Mouse (Mus musculus): ENCODE measurements around the gene Ddrgk1. TPM values are rescaled to one million over a fixed set of nuclear protein-coding genes. Genes with fewer than 3 reads are reported as not detected.

Ddrgk1 gene
- polyA plus RNA-seq, 1 experiment, result 20.4 TPM

DNA sequence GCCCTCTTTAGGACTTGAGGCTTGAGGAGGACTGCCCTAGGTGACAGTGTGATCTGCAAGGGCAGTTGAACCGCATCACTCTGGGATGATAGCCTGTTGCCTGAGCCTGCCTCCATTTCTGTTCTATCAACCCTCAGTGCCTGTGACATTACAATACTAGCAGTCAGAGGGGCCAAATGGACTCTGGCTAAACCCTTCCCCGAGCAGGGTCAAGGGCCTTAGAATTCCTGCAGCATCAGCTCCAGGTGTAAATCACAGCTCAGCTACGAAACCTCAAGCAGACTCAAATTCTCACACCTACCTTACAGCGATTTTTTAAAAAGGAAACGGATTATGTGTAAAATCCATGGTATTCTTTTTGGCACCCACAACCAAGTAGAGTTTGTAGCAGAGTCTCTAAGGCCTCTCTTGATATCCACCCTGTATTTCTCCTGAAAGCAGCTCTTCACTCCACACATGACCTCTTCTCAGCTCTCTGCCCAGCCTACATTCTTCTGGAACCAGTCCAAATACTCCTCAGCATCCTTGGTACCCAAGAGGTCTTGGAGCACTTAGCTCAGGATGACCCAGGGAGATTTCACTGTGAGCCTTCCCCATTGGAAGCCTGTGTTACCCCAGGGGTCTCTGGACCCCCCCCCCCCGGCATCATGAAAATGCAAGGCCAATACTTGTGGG, 23.0 kb downstream of the Ddrgk1 start:
- TF ChIP-seq GATA1 (IDR thresholded peaks at IDR 0.05; ENCODE audit: low read length) (no peak), TAL1 (IDR thresholded peaks at IDR 0.05; ENCODE audit: low read length) (no peak)

DNA sequence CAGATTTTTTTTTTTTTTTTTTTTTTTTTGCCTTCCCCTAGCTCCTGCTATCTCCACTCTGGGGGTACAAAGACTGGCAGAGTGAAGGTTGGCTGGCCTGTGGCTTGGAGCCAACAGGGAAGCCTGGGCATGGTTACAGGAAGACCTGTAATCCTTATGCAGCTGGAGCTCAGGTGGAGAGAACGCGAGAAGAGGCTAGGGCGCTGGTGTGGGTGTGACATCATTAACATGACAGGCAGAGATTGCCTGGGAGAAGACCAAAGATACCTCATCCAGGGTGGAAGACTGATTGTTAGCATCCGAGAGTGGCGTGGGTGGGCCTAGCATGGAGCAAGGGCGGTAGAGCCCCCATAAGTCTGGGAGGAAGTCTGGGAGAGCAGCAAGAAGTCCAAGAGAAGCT, 25.2 kb downstream of the Ddrgk1 start:
- Histone ChIP-seq H3K9me3 (ENCODE audit: control insufficient read depth, low read length) (peaks cover 13% of the 10 kb centered on the region; the same call in 1 of the 2 replicates), H3K36me3 (ENCODE audit: control insufficient read depth) (peaks cover 2% of the 10 kb centered on the region), H3K4me3 (replicated peaks) (no peak overlapping the region), H3K4me1 (ENCODE audit: control insufficient read depth) (peaks cover 37% of the 10 kb centered on the region), H3K27me3 (ENCODE audit: control insufficient read depth) (peaks cover 78% of the 10 kb centered on the region)
- no peak for TF ChIP-seq GATA1 (IDR thresholded peaks at IDR 0.05; ENCODE audit: low read length)

More for the DNA sequence above, 23.0 kb downstream of the Ddrgk1 start:
- no peaks in the 10 kb centered on the region for H3K36me3 ChIP-seq (ENCODE audit: control insufficient read depth)
- H3K4me1 ChIP-seq (ENCODE audit: control insufficient read depth), result peaks cover 17% of the 10 kb centered on the region
- H3K9me3 ChIP-seq (ENCODE audit: control insufficient read depth, low read length), result no peaks in the 10 kb centered on the region
- H3K27me3 ChIP-seq (ENCODE audit: control insufficient read depth), result peaks cover 56% of the 10 kb centered on the region
- no peak overlapping the region for H3K4me3 ChIP-seq (replicated peaks)

GRCm38 (mm10) chr2:130638101-130638611, 26.3 kb downstream of the Ddrgk1 start:
- TF ChIP-seq TAL1 (IDR thresholded peaks at IDR 0.05; ENCODE audit: low read length) (no peak), GATA1 (IDR thresholded peaks at IDR 0.05; ENCODE audit: low read length) (no peak)
- Histone ChIP-seq H3K27me3 (ENCODE audit: control insufficient read depth) (peaks cover 90% of the 10 kb centered on the region), H3K36me3 (ENCODE audit: control insufficient read depth) (peaks cover 2% of the 10 kb centered on the region), H3K4me1 (ENCODE audit: control insufficient read depth) (peaks cover 37% of the 10 kb centered on the region), H3K4me3 (replicated peaks) (no peak overlapping the region), H3K9me3 (ENCODE audit: control insufficient read depth, low read length) (peaks cover 16% of the 10 kb centered on the region; the same call in 1 of the 2 replicates)

GRCm38 (mm10) chr2:130635847-130636246, 28.6 kb downstream of the Ddrgk1 start:
- TF ChIP-seq TAL1 (IDR thresholded peaks at IDR 0.05; ENCODE audit: low read length) (no peak), GATA1 (IDR thresholded peaks at IDR 0.05; ENCODE audit: low read length) (no peak)
- H3K27me3 ChIP-seq (ENCODE audit: control insufficient read depth), result peaks cover 89% of the 10 kb centered on the region
- H3K4me1 ChIP-seq (ENCODE audit: control insufficient read depth), result peaks cover 24% of the 10 kb centered on the region
- no peak overlapping the region for H3K4me3 ChIP-seq (replicated peaks)
- H3K9me3 ChIP-seq (ENCODE audit: control insufficient read depth, low read length), result peaks cover 16% of the 10 kb centered on the region; the same call in 1 of the 2 replicates
- H3K36me3 ChIP-seq (ENCODE audit: control insufficient read depth), result peaks cover 2% of the 10 kb centered on the region

GRCm38 (mm10) chr2:130634739-130635411, 29.6 kb downstream of the Ddrgk1 start:
- peaks cover 80% of the 10 kb centered on the region for H3K27me3 ChIP-seq (ENCODE audit: control insufficient read depth)

DNA sequence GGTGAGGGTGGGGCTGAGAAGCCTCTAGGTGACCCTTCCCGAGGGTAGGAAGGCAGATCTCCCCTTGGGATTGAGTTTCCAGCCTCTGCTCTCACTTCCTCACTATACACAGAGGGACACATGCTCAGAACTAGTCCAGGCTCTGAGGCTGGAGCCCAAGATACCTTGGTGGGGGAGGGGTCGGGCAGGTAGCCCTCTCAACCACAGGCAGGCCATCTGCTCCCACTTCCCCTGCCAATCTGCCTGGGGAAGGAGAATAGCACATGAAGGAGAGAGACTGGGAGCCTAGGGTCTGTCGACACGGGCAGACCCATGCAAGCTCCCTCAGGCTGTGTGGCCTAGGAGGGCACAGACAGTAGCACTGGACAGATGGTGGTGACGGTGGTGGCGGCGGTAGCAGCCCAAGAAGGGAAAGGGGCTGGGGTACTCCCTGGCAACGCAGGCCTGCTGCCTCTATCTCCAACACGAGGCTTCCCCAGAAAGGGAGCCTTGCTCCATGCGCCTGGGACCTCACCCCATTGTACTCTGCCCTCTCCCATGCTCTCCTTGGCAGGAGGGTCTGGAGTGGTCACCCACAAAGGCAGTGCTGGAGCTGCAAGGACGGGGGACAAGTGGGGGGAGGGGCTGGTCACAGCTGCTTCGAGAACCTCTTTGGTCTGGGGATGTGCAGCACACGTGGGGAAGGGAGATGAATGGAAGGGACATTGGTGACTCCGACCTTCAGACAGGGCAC, 30.3 kb downstream of the Ddrgk1 start:
- TF ChIP-seq TAL1 (IDR thresholded peaks at IDR 0.05; ENCODE audit: low read length) (no peak), GATA1 (IDR thresholded peaks at IDR 0.05; ENCODE audit: low read length) (no peak)
- Histone ChIP-seq H3K9me3 (ENCODE audit: control insufficient read depth, low read length) (peaks cover 16% of the 10 kb centered on the region; the same call in 1 of the 2 replicates), H3K27me3 (ENCODE audit: control insufficient read depth) (peaks cover 74% of the 10 kb centered on the region), H3K4me1 (ENCODE audit: control insufficient read depth) (peaks cover 30% of the 10 kb centered on the region), H3K4me3 (replicated peaks) (no peak overlapping the region), H3K36me3 (ENCODE audit: control insufficient read depth) (peaks cover 2% of the 10 kb centered on the region)

More at GRCm38 (mm10) chr2:130634739-130635411, 29.6 kb downstream of the Ddrgk1 start:
- H3K4me1 ChIP-seq (ENCODE audit: control insufficient read depth), result peaks cover 26% of the 10 kb centered on the region
- peaks cover 2% of the 10 kb centered on the region for H3K36me3 ChIP-seq (ENCODE audit: control insufficient read depth)
- H3K4me3 ChIP-seq (replicated peaks), result peak overlapping the region; percentile 12
- peaks cover 16% of the 10 kb centered on the region; the same call in 1 of the 2 replicates for H3K9me3 ChIP-seq (ENCODE audit: control insufficient read depth, low read length)
- TF ChIP-seq GATA1 (IDR thresholded peaks at IDR 0.05; ENCODE audit: low read length) (no peak), TAL1 (IDR thresholded peaks at IDR 0.05; ENCODE audit: low read length) (no peak)

- no peak for TF ChIP-seq TAL1 (IDR thresholded peaks at IDR 0.05; ENCODE audit: low read length)
- TF ChIP-seq GATA1 (IDR thresholded peaks at IDR 0.05; ENCODE audit: low read length), result no peak
- Histone ChIP-seq H3K9me3 (ENCODE audit: control insufficient read depth, low read length) (peaks cover 16% of the 10 kb centered on the region; the same call in 1 of the 2 replicates), H3K36me3 (ENCODE audit: control insufficient read depth) (peaks cover 4% of the 10 kb centered on the region), H3K4me3 (replicated peaks) (no peak overlapping the region), H3K27me3 (ENCODE audit: control insufficient read depth) (peaks cover 63% of the 10 kb centered on the region), H3K4me1 (ENCODE audit: control insufficient read depth) (peaks cover 40% of the 10 kb centered on the region)
These were observed 31.4 kb downstream of the Ddrgk1 start for GRCm38 (mm10) chr2:130632887-130633675.

GRCm38 (mm10) chr2:130632416-130632815, 32.0 kb downstream of the Ddrgk1 start:
- Histone ChIP-seq H3K4me3 (replicated peaks) (no peak overlapping the region), H3K27me3 (ENCODE audit: control insufficient read depth) (peaks cover 57% of the 10 kb centered on the region), H3K4me1 (ENCODE audit: control insufficient read depth) (peaks cover 44% of the 10 kb centered on the region), H3K9me3 (ENCODE audit: control insufficient read depth, low read length) (peaks cover 16% of the 10 kb centered on the region; the same call in 1 of the 2 replicates), H3K36me3 (ENCODE audit: control insufficient read depth) (peaks cover 10% of the 10 kb centered on the region)
- no peak for TF ChIP-seq TAL1 (IDR thresholded peaks at IDR 0.05; ENCODE audit: low read length)
- TF ChIP-seq GATA1 (IDR thresholded peaks at IDR 0.05; ENCODE audit: low read length), result no peak

All from erythroblast, embryonic 14.5 days (primary cell).